Comparison of ENCODE assay signal across 15 mouse cellular contexts in the genomic region with DNA sequence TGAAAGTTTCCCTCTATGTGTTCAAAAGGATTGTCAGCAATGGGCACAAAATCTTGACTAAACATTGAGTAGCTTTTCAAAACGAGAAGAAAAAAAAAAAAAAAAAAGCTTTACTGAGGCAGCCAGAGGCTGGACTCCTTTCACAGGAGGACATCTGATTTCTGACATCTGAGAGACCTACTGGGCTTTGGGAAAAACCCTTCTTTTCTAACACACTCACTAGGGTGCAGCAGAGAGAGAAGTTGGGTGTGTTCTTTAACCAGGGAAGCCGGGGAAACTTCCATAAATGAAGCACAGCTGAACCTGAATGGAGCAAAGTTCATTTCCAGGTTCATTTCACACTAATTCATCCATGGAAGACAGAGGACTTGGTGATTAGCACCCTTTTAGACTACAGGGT.
DNase-seq lines count a peak whose midpoint lies in the region; ATAC-seq and TF ChIP-seq lines count a peak whose summit lies in the region.
"Had no signal": no experiment of that assay in that cellular context is flagged by ENCODE, and none has a peak within 500 bp of the region (broad histone marks: within the 10 kb centered on the region; RNA-seq: fewer than 3 reads in every experiment).

No protein-coding gene starts in this region.

- H3K9ac ChIP-seq in intestine, postnatal 0 days (ENCODE audit: low read depth, low read length), result no peak overlapping the region
- H3K9ac ChIP-seq in intestine, embryonic 16.5 days (ENCODE audit: low read depth, low read length), result no peak overlapping the region
- H3K9ac ChIP-seq in CH12.LX (ENCODE audit: insufficient read depth, low read depth), result no peak overlapping the region
- no peak overlapping the region for H3K9ac ChIP-seq in kidney, embryonic 16.5 days (replicated peaks; ENCODE audit: low read length)
- H3K9ac ChIP-seq: forebrain, embryonic 13.5 days; hindbrain, embryonic 15.5 days had no signal

- H3K27ac ChIP-seq in intestine, postnatal 0 days (ENCODE audit: low read depth, low read length), result no peak overlapping the region
- no peak overlapping the region for H3K27ac ChIP-seq in intestine, embryonic 16.5 days (ENCODE audit: low read length)
- H3K27ac ChIP-seq in CH12.LX (ENCODE audit: insufficient read depth, low read depth), result no peak overlapping the region
- H3K27ac ChIP-seq in kidney, embryonic 16.5 days (ENCODE audit: low read length), result no peak overlapping the region
- H3K27ac ChIP-seq: forebrain, embryonic 13.5 days; gastrocnemius, adult 2 months; hindbrain, embryonic 15.5 days had no signal

- in situ Hi-C loops in CH12.LX (cut with MboI; ENCODE audit: low pct_ligation_motif_present, low pct_unique_long_range_greater_than_20kb, low sequenced_read_pairs), result no loop called here

- TF ChIP-seq RAD21 in CH12.LX (IDR thresholded peaks at IDR 0.05; ENCODE audit: low read depth, low read length), result peak; percentile 15

- H3K4me3 ChIP-seq in intestine, postnatal 0 days (ENCODE audit: low read depth, low read length), result no peak overlapping the region
- H3K4me3 ChIP-seq in intestine, embryonic 16.5 days (ENCODE audit: low read length), result no peak overlapping the region
- H3K4me3 ChIP-seq in CH12.LX (replicated peaks in 1 of 3; ENCODE audit: low read depth in 2 of 3, low read length in 2 of 3, poor library complexity in 1 of 3), result no peak overlapping the region
- no peak overlapping the region for H3K4me3 ChIP-seq in kidney, embryonic 16.5 days (ENCODE audit: low read length)
- H3K4me3 ChIP-seq: forebrain, embryonic 13.5 days; gastrocnemius, adult 2 months; hindbrain, embryonic 15.5 days had no signal

- no peak for ATAC-seq in intestine, postnatal 0 days
- ATAC-seq in intestine, embryonic 16.5 days, result no peak
- peak; percentile 27; the same call in 1 of the 2 replicates for ATAC-seq in kidney, embryonic 16.5 days (ENCODE audit: low FRiP score, low TSS enrichment)
- ATAC-seq: activated CD4-positive, CD25-positive, alpha-beta regulatory T cell, adult 4 months; forebrain, embryonic 13.5 days; midbrain, embryonic 16.5 days had no signal

- H3K4me2 ChIP-seq in intestine, postnatal 0 days (replicated peaks; ENCODE audit: low read depth), result no peak overlapping the region
- no peak overlapping the region for H3K4me2 ChIP-seq in intestine, embryonic 16.5 days (ENCODE audit: low read depth, low read length)
- no peak overlapping the region for H3K4me2 ChIP-seq in CH12.LX (ENCODE audit: insufficient read depth, low read depth, poor library complexity, severe bottlenecking)
- H3K4me2 ChIP-seq in kidney, embryonic 16.5 days (replicated peaks; ENCODE audit: low read depth, low read length), result no peak overlapping the region
- H3K4me2 ChIP-seq: forebrain, embryonic 13.5 days; hindbrain, embryonic 15.5 days had no signal

- H3K27me3 ChIP-seq in intestine, postnatal 0 days (replicated peaks; ENCODE audit: control insufficient read depth, insufficient read depth, low read length), result no peaks in the 10 kb centered on the region
- H3K27me3 ChIP-seq in intestine, embryonic 16.5 days (replicated peaks; ENCODE audit: control insufficient read depth, insufficient read depth, low read length), result no peaks in the 10 kb centered on the region
- H3K27me3 ChIP-seq in CH12.LX (replicated peaks), result no peaks in the 10 kb centered on the region
- H3K27me3 ChIP-seq in kidney, embryonic 16.5 days (ENCODE audit: insufficient read depth, low read length), result no peaks in the 10 kb centered on the region
- H3K27me3 ChIP-seq: forebrain, embryonic 13.5 days; hindbrain, embryonic 15.5 days had no signal

- whole genome bisulfite sequencing in intestine, postnatal 0 days, result 16% methylated on average over 2 of the region's 2 CpGs
- WGBS in intestine, embryonic 16.5 days, result 22% methylated on average over 2 of the region's 2 CpGs
- WGBS in kidney, embryonic 16.5 days, result 9% methylated on average over 2 of the region's 2 CpGs

- H3K4me1 ChIP-seq in intestine, postnatal 0 days (replicated peaks; ENCODE audit: control insufficient read depth, insufficient read depth, low read length), result no peaks in the 10 kb centered on the region
- no peaks in the 10 kb centered on the region for H3K4me1 ChIP-seq in intestine, embryonic 16.5 days (ENCODE audit: control insufficient read depth, insufficient read depth, low read length)
- peaks cover 0 to 7% of the 10 kb centered on the region in 2 experiments; a peak in 1 of 4 replicates for H3K4me1 ChIP-seq in CH12.LX (ENCODE audit: control insufficient read depth in 1 of 2, insufficient read depth in 2 of 2)
- 0 out of 2 replicates have a peak, but pooled peaks cover 6% of the 10 kb centered on the region for H3K4me1 ChIP-seq in kidney, embryonic 16.5 days (ENCODE audit: insufficient read depth, low read length)
- H3K4me1 ChIP-seq: forebrain, embryonic 13.5 days; hindbrain, embryonic 15.5 days had no signal

- no peak for TF ChIP-seq POLR2A in CH12.LX (IDR thresholded peaks at IDR 0.05; ENCODE audit: low read depth, low read length)

- DNase-seq in CH12.LX (ENCODE audit: extremely low read depth) (peak; percentile 11), ZHBTc4 (ENCODE audit: low read depth, low spot score) (peak; percentile 26)
- DNase-seq in gastrocnemius, adult 18-20 months (ENCODE audit: low spot score), result no peak
- no peak for DNase-seq in layer of hippocampus, adult 8-10 months (ENCODE audit: low spot score in 2 of 2)
- DNase-seq: adrenal gland, postnatal 36 days; cerebellum, postnatal 14 days; gastrocnemius, adult 2 months; right cerebral cortex, postnatal 25 days had no signal

- TF ChIP-seq CTCF in intestine, postnatal 0 days (IDR thresholded peaks at IDR 0.05; ENCODE audit: low read depth), result peak; percentile 40; the same call in 1 of the 2 replicates
- TF ChIP-seq CTCF in CH12.LX (conservative IDR thresholded peaks at IDR 0.05 in 1 of 2, IDR thresholded peaks at IDR 0.05 in 1 of 2; ENCODE audit: low read depth in 2 of 2, low read length in 2 of 2), result peak in 1 of 2 experiments; percentile 41; a peak in 2 of 4 replicates

- no peak for TF ChIP-seq EP300 in CH12.LX (IDR thresholded peaks at IDR 0.05; ENCODE audit: low read length)

- dilution Hi-C loops in CH12.LX (cut with MboI; ENCODE audit: extremely low pct_ligation_motif_present, extremely low pct_unique_long_range_greater_than_20kb, low sequenced_read_pairs), result no loop called here

- no peaks in the 10 kb centered on the region for H3K79me2 ChIP-seq in CH12.LX (replicated peaks; ENCODE audit: control insufficient read depth, extremely low read depth, insufficient read depth, poor library complexity, severe bottlenecking)

- no peaks in the 10 kb centered on the region for H3K9me3 ChIP-seq in intestine, postnatal 0 days (ENCODE audit: control insufficient read depth)
- no peaks in the 10 kb centered on the region for H3K9me3 ChIP-seq in intestine, embryonic 16.5 days (ENCODE audit: control insufficient read depth, low read length)
- no peaks in the 10 kb centered on the region for H3K9me3 ChIP-seq in CH12.LX (replicated peaks; ENCODE audit: low read length)
- H3K9me3 ChIP-seq in kidney, embryonic 16.5 days (ENCODE audit: low read length), result no peaks in the 10 kb centered on the region
- H3K9me3 ChIP-seq: forebrain, embryonic 13.5 days; hindbrain, embryonic 15.5 days had no signal

- no peaks in the 10 kb centered on the region for H3K36me3 ChIP-seq in intestine, postnatal 0 days (ENCODE audit: control insufficient read depth, insufficient read depth)
- no peaks in the 10 kb centered on the region for H3K36me3 ChIP-seq in intestine, embryonic 16.5 days (ENCODE audit: control insufficient read depth, insufficient read depth, low read length)
- H3K36me3 ChIP-seq in CH12.LX (replicated peaks in 1 of 2; ENCODE audit: control insufficient read depth in 1 of 2, insufficient read depth in 1 of 2, low read length in 1 of 2), result no peaks in the 10 kb centered on the region
- no peaks in the 10 kb centered on the region for H3K36me3 ChIP-seq in kidney, embryonic 16.5 days (ENCODE audit: insufficient read depth, low read length)
- H3K36me3 ChIP-seq: hindbrain, embryonic 15.5 days had no signal

TF ChIP-seq in CH12.LX, 34 proteins besides CTCF, POLR2A, EP300 and RAD21:
- peak; percentile 23; the same call in 1 of the 2 replicates for TF ChIP-seq SMC3 (IDR thresholded peaks at IDR 0.05; ENCODE audit: low read depth, low read length)
- TF ChIP-seq KAT2A (IDR thresholded peaks at IDR 0.05; ENCODE audit: insufficient replicate concordance, low read length), result no peak
- TF ChIP-seq MEF2A (IDR thresholded peaks at IDR 0.05; ENCODE audit: borderline replicate concordance, low read depth, low read length), result no peak
- no peak for TF ChIP-seq JUND (conservative IDR thresholded peaks at IDR 0.05; ENCODE audit: low read depth, low read length)
- no peak for TF ChIP-seq ELF1 (IDR thresholded peaks at IDR 0.05; ENCODE audit: low read depth, low read length)
- no peak for TF ChIP-seq CHD2 (IDR thresholded peaks at IDR 0.05; ENCODE audit: low read length)
- TF ChIP-seq PAX5 (IDR thresholded peaks at IDR 0.05; ENCODE audit: low read length), result no peak
- TF ChIP-seq MXI1 (IDR thresholded peaks at IDR 0.05; ENCODE audit: low read depth, low read length), result no peak
- no peak for TF ChIP-seq USF2 (conservative IDR thresholded peaks at IDR 0.05; ENCODE audit: low read depth, low read length)
- TF ChIP-seq SIN3A (IDR thresholded peaks at IDR 0.05; ENCODE audit: low read length), result no peak
- TF ChIP-seq ZNF384 (IDR thresholded peaks at IDR 0.05; ENCODE audit: low read depth, low read length), result peak; percentile 69

Comparison
In these comparisons a context has a peak if more than half of its experiments do, and no peak if none do; other contexts are left out.
1. DNase-seq: peak in CH12.LX (single experiment) and ZHBTc4 (single experiment); none in gastrocnemius, adult 18-20 months (single experiment) and layer of hippocampus, adult 8-10 months (0 of 2).